Mouse (Mus musculus) small intestine, adult 2 months (tissue): ENCODE results near the gene 1810009A15Rik. TPM values are rescaled to one million over a fixed set of nuclear protein-coding genes. Genes with fewer than 3 reads are reported as not detected.

Experiments
- H3K27ac ChIP-seq: fragments of 200-500 bp; 2 replicates; pipeline ENCODE4 v1.5.1; 2012; ENCODE audit warnings: low read depth, low read length, control low read depth, inconsistent platforms; ENCODE audit not compliant: insufficient read depth
- H3K27me3 ChIP-seq: fragments of 200-500 bp; 2 replicates; pipeline ENCODE4 v1.6.1; 2012; ENCODE audit warnings: mild to moderate bottlenecking, moderate library complexity, low read length, inconsistent platforms; ENCODE audit not compliant: control insufficient read depth, insufficient read depth
- H3K36me3 ChIP-seq: fragments of 200-500 bp; 2 replicates; pipeline ENCODE4 v1.6.1; 2012; ENCODE audit warnings: mild to moderate bottlenecking, low read length, control low read depth, inconsistent platforms; ENCODE audit not compliant: control insufficient read depth, insufficient read depth
- H3K4me1 ChIP-seq: fragments of 200-500 bp; 2 replicates; pipeline ENCODE4 v1.6.1; 2012; ENCODE audit warnings: low read length, inconsistent platforms, mixed read lengths; ENCODE audit not compliant: control insufficient read depth, insufficient read depth, insufficient read length
- H3K4me3 ChIP-seq: fragments of 200-500 bp; 2 replicates; pipeline ENCODE4 v1.5.1; 2012; ENCODE audit warnings: low read depth, mild to moderate bottlenecking, control low read depth, inconsistent platforms, low read length, moderate library complexity
- CTCF ChIP-seq: fragments of 200-500 bp; IDR thresholded peaks from 2 replicates; pipeline ENCODE4 v1.5.1; 2012; ENCODE audit warnings: low read depth, mild to moderate bottlenecking, control low read depth, inconsistent platforms, low read length, moderate library complexity, mixed read lengths; ENCODE audit not compliant: insufficient replicate concordance, insufficient read length; ENCODE audit errors: extremely low read depth
- POLR2A ChIP-seq: fragments of 200-500 bp; IDR thresholded peaks from 2 replicates; pipeline ENCODE4 v1.6.1; 2012; ENCODE audit warnings: low read depth, mild to moderate bottlenecking, control low read depth, inconsistent platforms, low read length, moderate library complexity
- WGBS: fragments of 180-500 bp; shearing (Covaris S2); methylation state at CpG from one replicate; pipeline ENCODE4 v1.1.7; 2018; 5-methylcytosine and 5-hydroxymethylcytosine counted together
- polyA plus RNA-seq: library from polyadenylated mRNA; depleted of rRNA; stranded (reverse); fragments of >200 nt; gene quantifications from 2 replicates; pipeline ENCODE4 v1.2.3, GENCODE M21; 2012; rRNA removed

Gene 1810009A15Rik
- polyA plus RNA-seq, 1 experiment: 11.4 TPM

DNA sequence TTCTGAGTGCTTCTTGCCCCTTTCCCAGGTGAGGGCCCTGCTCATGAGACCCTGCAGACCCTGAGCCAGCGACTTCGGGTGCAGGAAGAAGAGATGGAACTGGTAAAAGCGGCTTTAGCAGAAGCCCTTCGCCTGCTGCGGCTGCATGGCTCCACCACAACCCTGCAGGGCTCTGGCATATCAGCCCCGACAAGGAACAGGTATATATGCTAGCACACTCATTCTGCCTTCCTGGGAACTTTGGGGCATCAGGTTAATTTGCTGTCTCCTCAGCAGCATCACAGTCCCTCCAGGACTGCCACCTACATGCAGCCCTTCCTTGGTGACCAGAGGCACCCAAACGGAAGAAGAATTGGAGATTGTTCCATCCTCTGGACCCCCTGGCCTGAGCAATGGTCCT, 42.1 kb downstream of the 1810009A15Rik start:
- no peak for TF ChIP-seq POLR2A
- TF ChIP-seq CTCF: no peak
- H3K27me3 ChIP-seq: no peaks in the 10 kb centered on the region
- no peak overlapping the region for H3K27ac ChIP-seq
- 83% methylated on average over 7 of the region's 7 CpGs for WGBS
- H3K36me3 ChIP-seq: peaks cover 15% of the 10 kb centered on the region; the same call in 1 of the 2 replicates
- H3K4me1 ChIP-seq: peaks cover 9% of the 10 kb centered on the region
- H3K4me3 ChIP-seq: peak overlapping the region; percentile 95; the same call in 1 of the 2 replicates

DNA sequence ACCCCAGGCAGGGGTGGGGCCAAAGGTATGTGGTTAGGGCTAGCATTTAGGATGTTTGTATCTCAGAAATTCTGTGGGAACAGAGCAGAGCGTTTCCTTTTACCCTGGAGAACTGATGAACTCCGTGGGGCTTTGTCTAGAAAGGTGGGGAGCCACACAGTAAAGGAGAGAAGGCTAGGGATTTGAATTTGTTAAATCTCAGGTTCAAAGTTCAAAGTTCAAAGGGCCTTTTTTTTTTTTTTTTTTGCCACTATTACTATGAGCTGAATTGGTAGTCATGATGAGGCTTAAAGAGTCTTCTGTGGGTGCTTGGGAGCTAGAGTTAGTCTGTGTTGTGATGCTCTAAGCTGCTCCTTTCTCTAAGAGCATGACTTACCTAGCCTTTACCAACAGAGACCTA, 48.1 kb downstream of the 1810009A15Rik start:
- WGBS: 52% methylated on average over 2 of the region's 2 CpGs
- Histone ChIP-seq H3K4me3 (no peak overlapping the region), H3K36me3 (peaks cover 30% of the 10 kb centered on the region), H3K27ac (no peak overlapping the region), H3K4me1 (peaks cover 7% of the 10 kb centered on the region; the same call in 1 of the 2 replicates), H3K27me3 (no peaks in the 10 kb centered on the region)
- TF ChIP-seq CTCF (no peak), POLR2A (no peak)

Other genes starting within 250 kb of the 1810009A15Rik start
- 2.3 and 2.4 TPM in 2 replicates for gene Chrm1, start 225.1 kb upstream of the 1810009A15Rik start, polyA plus RNA-seq
- gene Slc3a2, start 165.5 kb upstream of the 1810009A15Rik start, polyA plus RNA-seq: 132 and 391 TPM in 2 replicates
- gene Wdr74, start 153.0 kb upstream of the 1810009A15Rik start, polyA plus RNA-seq: 12.1 and 17.5 TPM in 2 replicates
- not detected in 2 replicates for gene 1700092M07Rik, start 148.1 kb upstream of the 1810009A15Rik start, polyA plus RNA-seq
- gene Stx5a, start 147.4 kb upstream of the 1810009A15Rik start, polyA plus RNA-seq: 31.7 and 65.9 TPM in 2 replicates
- 13.3 and 25.4 TPM in 2 replicates for gene Nxf1, start 131.8 kb upstream of the 1810009A15Rik start, polyA plus RNA-seq
- gene Tmem223, start 117.9 kb upstream of the 1810009A15Rik start, polyA plus RNA-seq: 117 and 142 TPM in 2 replicates
- gene Tmem179b, start 114.4 kb upstream of the 1810009A15Rik start, polyA plus RNA-seq: 59.9 and 96.2 TPM in 2 replicates
- 4.5 and 8.1 TPM in 2 replicates for gene Taf6l, start 102.4 kb upstream of the 1810009A15Rik start, polyA plus RNA-seq
- 7.7 and 13.5 TPM in 2 replicates for gene Polr2g, start 90.3 kb upstream of the 1810009A15Rik start, polyA plus RNA-seq
- gene Zbtb3, start 86.3 kb upstream of the 1810009A15Rik start, polyA plus RNA-seq: 0.60 and 0.86 TPM in 2 replicates
- 5.7 and 8.9 TPM in 2 replicates for gene Ttc9c, start 69.5 kb upstream of the 1810009A15Rik start, polyA plus RNA-seq
- 9.2 and 20.9 TPM in 2 replicates for gene Hnrnpul2, start 68.8 kb upstream of the 1810009A15Rik start, polyA plus RNA-seq
- 4.6 TPM in 1 of 2 replicates, not detected in the other for gene AC129217.1, start 59.1 kb upstream of the 1810009A15Rik start, polyA plus RNA-seq
- 54.3 and 82.6 TPM in 2 replicates for gene Bscl2, start 51.4 kb upstream of the 1810009A15Rik start, polyA plus RNA-seq
- gene Gng3, start 49.7 kb upstream of the 1810009A15Rik start, polyA plus RNA-seq: 0.33 and 0.63 TPM in 2 replicates
- 0.11 and 0.17 TPM in 2 replicates for gene Lrrn4cl, start 38.1 kb upstream of the 1810009A15Rik start, polyA plus RNA-seq
- gene Ubxn1, start 17.4 kb upstream of the 1810009A15Rik start, polyA plus RNA-seq: 34.7 and 95.9 TPM in 2 replicates
- 14.0 and 19.2 TPM in 2 replicates for gene Uqcc3, start 7.9 kb upstream of the 1810009A15Rik start, polyA plus RNA-seq
- gene Lbhd1, start 5.1 kb upstream of the 1810009A15Rik start, polyA plus RNA-seq: 0.22 and 0.55 TPM in 2 replicates
- gene Gm49403, start 4.9 kb upstream of the 1810009A15Rik start, polyA plus RNA-seq: not detected in 2 replicates
- gene Gm49416, start 73 bp downstream of the 1810009A15Rik start, polyA plus RNA-seq: not detected in 2 replicates
- 13.2 and 19.5 TPM in 2 replicates for gene Ints5, start 4.2 kb downstream of the 1810009A15Rik start, polyA plus RNA-seq
- gene Ganab, start 9.2 kb downstream of the 1810009A15Rik start, polyA plus RNA-seq: 45.7 and 74.1 TPM in 2 replicates
- 40.1 and 69.5 TPM in 2 replicates for gene B3gat3, start 31.5 kb downstream of the 1810009A15Rik start, polyA plus RNA-seq
- gene Rom1, start 40.5 kb downstream of the 1810009A15Rik start, polyA plus RNA-seq: 7.2 and 15.1 TPM in 2 replicates
- 18.4 and 32.2 TPM in 2 replicates for gene Eml3, start 40.7 kb downstream of the 1810009A15Rik start, polyA plus RNA-seq
- 15.0 and 21.7 TPM in 2 replicates for gene Mta2, start 53.0 kb downstream of the 1810009A15Rik start, polyA plus RNA-seq
- gene Tut1, start 65.0 kb downstream of the 1810009A15Rik start, polyA plus RNA-seq: 5.6 and 13.2 TPM in 2 replicates
- 90.2 and 129 TPM in 2 replicates for gene Eef1g, start 78.2 kb downstream of the 1810009A15Rik start, polyA plus RNA-seq
- 5.1 and 14.7 TPM in 2 replicates for gene Ahnak, start 100.4 kb downstream of the 1810009A15Rik start, polyA plus RNA-seq
- gene Scgb1a1, start 199.1 kb downstream of the 1810009A15Rik start, polyA plus RNA-seq: 0.30 and 3.7 TPM in 2 replicates
- 0.37 and 0.41 TPM in 2 replicates for gene Asrgl1, start 246.8 kb downstream of the 1810009A15Rik start, polyA plus RNA-seq